Mouse (Mus musculus) heart, adult 9 months (tissue): Measurements from ENCODE around the gene Pex11a.

ENCODE experiments used
- DNase-seq, 2 experiments: peaks; one replicate each; pipeline ENCODE4 v3.0.0; 2022; ENCODE audit warnings: low spot score in 2 of 2

The Pex11a gene

DNA sequence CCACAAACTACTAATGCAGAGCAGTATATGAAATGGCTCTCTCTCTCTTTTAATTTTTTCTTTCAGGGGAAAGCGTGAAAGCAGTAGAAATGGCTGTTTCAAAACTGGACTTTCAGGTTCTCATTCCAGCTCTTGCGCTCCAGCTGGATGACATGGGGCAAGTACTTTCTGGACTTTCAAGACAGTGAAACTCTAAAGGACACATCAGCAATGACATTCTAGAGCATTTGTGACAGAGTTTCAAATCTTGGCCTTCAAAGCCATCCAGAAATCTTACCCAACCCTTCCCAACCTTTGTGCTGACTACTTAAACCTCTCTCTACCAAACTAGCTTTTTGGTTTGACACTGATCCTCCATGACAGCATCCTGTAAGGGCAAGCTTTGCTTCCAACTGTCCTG is 4.0 kb downstream of the Pex11a start:
- DNase-seq = no peak

- no peak for DNase-seq
Measured at GRCm38 (mm10) chr7:79736511-79736910, 6.4 kb downstream of the Pex11a start.

DNA sequence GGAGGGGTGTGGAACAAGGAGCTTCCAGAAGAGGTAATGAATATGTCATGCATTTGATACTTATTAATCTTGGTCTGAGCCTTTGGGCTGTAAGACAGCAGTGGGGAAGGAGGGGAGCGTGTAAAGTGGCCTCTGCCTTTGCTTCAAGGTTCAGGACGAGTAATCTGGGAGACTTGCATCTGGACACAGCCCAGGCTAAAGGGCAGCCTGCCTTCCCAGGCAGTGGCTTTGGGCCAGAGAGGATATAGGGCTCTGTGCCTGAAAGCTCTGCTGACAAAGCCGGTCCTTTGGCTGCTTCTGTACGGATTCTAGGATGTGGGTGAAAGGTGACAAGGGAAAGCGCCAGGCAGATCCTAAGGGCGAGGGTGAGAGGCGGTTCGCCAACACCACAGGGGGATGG is 8.4 kb downstream of the Pex11a start:
- DNase-seq = peak; percentile 54 to 66

- no peak for DNase-seq
Measured at GRCm38 (mm10) chr7:79732622-79733021, 10.3 kb downstream of the Pex11a start, which contains the start of gene Plin1. TSS of gene Plin1 (minus strand) at chr7:79732903.

- no peak for DNase-seq
Measured at GRCm38 (mm10) chr7:79731438-79731837, 11.5 kb downstream of the Pex11a start.

- DNase-seq = no peak
Measured at GRCm38 (mm10) chr7:79729743-79730370, 13.1 kb downstream of the Pex11a start.

DNA sequence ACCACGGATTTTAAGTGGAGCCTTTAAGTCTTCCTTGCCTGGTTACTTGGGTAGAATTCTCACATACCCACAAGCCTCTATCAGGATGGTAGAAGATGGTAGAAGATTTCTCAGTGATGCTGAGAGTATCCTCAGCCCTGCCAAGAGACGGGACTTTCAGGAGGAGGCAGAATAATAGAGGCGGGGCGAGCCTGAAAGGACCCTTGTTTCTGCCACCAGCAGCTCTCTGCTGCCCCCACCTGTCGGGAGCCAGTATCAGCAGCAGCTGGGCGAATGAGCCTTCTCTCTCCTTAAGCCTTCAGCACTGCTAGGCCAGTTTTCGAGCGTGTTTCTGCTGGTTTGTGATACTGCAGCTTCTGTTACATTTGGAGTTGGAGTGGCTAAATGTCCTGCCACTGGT is 13.8 kb downstream of the Pex11a start:
- DNase-seq = peak in 1 of 2 experiments; percentile 44

DNA sequence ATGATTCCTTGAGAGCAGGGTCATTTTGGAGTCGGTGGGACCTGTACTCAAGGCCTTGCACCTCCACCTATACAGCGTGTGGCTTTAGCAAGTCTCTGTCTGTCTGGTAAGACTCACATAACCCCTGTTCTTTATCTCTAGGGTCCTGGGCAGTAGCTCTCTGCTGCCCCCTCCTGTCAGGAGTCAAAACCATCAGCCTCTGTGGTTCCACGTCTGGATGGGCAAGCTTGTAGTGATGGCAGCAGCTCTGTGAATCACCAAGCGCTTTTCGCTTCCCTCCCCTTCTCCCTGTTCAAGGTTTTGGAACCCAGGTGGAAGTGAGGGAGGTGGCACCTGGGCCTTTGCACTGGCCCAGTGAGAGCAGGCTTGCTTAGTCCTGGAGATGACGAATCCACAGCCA is 14.7 kb downstream of the Pex11a start:
- peak; percentile 38 to 52 for DNase-seq

- DNase-seq = peak in 1 of 2 experiments; percentile 31
Measured at GRCm38 (mm10) chr7:79727091-79727490, 15.8 kb downstream of the Pex11a start.

DNA sequence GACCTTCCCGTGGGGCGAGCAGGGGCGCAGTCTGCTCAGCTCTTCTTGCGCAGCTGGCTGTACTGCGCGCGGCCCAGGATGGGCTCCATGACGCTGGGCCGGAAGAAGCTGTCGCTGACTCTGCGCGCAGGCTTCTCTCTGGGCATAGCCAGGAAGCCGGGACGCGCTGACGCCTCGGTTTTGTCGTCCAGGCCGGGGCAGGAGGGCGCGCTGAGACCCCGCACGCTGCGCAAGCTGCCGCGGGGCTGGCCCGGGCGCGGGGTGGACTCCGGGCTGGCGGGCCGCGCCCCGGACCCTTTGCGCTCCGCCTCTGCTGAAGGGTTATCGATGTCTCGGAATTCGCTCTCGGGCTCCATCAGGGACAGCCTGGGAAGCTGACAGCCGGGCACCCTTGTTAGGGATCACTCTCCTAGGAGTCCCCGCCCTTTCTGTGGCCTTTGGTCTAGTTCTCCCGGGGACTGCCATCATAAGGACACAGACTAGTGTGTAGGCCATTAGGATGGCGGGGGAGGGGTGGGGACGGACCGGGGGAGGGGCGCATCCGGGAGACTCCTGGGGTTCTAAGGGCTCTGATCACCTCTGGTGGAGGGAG is 21.4 kb downstream of the Pex11a start:
- DNase-seq = peak; percentile 62 to 64

- peak; percentile 78 to 82 for DNase-seq
Measured at GRCm38 (mm10) chr7:79715187-79715981, 27.5 kb downstream of the Pex11a start, which contains the start of gene Kif7. TSS of gene Kif7 (minus strand) at chr7:79715720.

- DNase-seq = no peak
Measured at GRCm38 (mm10) chr7:79710831-79711230, 32.1 kb downstream of the Pex11a start.

DNA sequence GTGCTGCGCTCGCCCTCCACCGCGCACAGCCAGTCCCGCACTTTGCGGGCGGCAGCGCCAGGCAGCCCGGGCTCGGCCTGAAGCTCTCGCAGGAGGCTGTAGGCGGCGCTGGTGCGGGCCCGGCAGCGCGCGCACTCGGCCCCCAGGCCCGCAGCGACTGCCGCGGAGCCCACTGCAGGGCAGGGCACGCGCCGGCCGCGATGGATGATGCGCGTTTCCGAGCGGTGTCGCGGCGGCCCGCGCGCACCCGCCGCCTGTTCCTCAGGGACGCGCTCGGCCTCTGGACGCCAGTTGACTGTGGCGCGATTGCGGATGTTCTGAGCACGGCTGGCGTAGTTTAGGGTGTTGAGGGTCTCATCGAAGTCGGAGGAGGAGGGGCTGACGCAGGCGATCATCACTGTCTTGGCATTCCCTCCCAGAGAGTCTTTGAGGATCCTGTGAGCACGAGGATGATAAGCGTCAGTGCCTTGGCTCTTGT is 32.8 kb downstream of the Pex11a start:
- DNase-seq = no peak

GRCm38 (mm10) chr7:79705210-79705609 is 37.7 kb downstream of the Pex11a start:
- DNase-seq = no peak

DNA sequence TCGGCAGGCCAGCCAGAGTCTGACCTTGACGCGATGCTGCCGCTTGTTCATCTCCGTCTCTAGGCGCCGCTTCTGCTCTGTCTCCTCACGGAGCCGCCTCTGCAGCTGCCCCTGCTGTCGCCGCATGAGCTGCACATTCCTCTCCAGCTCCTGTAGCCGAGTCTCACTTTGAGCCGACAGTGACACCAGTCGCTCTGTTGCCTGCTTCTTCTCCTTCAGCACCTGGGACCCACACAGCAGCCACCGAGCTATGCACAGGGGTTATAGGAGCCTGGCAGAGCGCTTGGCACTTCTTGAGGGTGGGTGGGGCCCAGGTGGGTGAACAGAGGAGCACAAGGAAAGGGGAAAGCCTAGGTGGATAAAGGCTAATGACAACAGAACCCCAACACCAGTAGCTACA is 40.2 kb downstream of the Pex11a start:
- DNase-seq = no peak

DNA sequence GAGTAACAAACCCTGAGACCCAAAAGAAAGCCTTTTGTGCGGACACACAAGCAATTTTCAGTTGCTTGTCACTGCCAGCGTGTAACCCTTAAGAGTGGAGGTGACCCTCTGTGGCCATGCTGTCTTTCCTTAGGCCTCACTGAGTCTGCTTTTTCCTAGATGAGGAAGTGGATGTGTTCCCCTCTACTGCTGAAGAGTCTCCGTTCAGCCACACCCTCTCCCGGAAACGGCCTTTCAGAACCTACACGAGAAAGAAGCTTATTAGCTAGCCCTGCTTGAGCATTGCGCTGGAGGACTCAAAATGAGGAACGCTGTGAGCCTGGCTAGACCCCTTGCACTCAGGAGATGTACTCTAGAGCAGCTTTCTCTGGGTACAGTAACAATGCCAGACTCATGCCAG is 46.4 kb downstream of the Pex11a start:
- DNase-seq = no peak
